Mouse (Mus musculus) brown adipose tissue, adult 24 weeks (tissue): Measurements from ENCODE around the gene Dusp27. TPM values are rescaled to one million over a fixed set of nuclear protein-coding genes. Genes with fewer than 3 reads are reported as not detected.

ENCODE experiments used
- H3K27ac ChIP-seq: fragments of 200-500 bp; replicated peaks from 2 replicates; pipeline ENCODE4 v1.5.1; 2012; ENCODE audit warnings: low read depth, mild to moderate bottlenecking, low read length
- H3K4me1 ChIP-seq: fragments of 200-500 bp; 2 replicates; pipeline ENCODE4 v1.6.1; 2012; ENCODE audit warnings: low read length, mixed read lengths; ENCODE audit not compliant: control insufficient read depth, insufficient read depth, insufficient read length
- H3K4me3 ChIP-seq: fragments of 200-500 bp; 2 replicates; pipeline ENCODE4 v1.5.1; 2012; ENCODE audit warnings: low read depth, mild to moderate bottlenecking, low read length, moderate library complexity; ENCODE audit not compliant: insufficient read depth
- polyA plus RNA-seq: library from polyadenylated mRNA; stranded (reverse); fragments of >200 nt; gene quantifications from 2 replicates; pipeline ENCODE4 v1.2.4, GENCODE M21; 2012; ENCODE audit not compliant: missing spikeins, insufficient read depth, insufficient read length

Dusp27 gene
- polyA plus RNA-seq, 1 experiment, result 0.44 TPM

- Histone ChIP-seq H3K27ac (no peak overlapping the region), H3K4me3 (no peak overlapping the region), H3K4me1 (no peaks in the 10 kb centered on the region)
These were observed 33.3 kb downstream of the Dusp27 start for GRCm38 (mm10) chr1:166094462-166094861.

- H3K4me1 ChIP-seq, result no peaks in the 10 kb centered on the region
- H3K4me3 ChIP-seq, result no peak overlapping the region
- H3K27ac ChIP-seq, result no peak overlapping the region
These were observed 37.4 kb downstream of the Dusp27 start for GRCm38 (mm10) chr1:166090306-166090705.

GRCm38 (mm10) chr1:166089739-166090138 lies 38.0 kb downstream of the Dusp27 start:
- Histone ChIP-seq H3K4me1 (no peaks in the 10 kb centered on the region), H3K27ac (no peak overlapping the region), H3K4me3 (no peak overlapping the region)

- Histone ChIP-seq H3K27ac (no peak overlapping the region), H3K4me3 (no peak overlapping the region), H3K4me1 (no peaks in the 10 kb centered on the region)
These were observed 38.4 kb downstream of the Dusp27 start for GRCm38 (mm10) chr1:166089337-166089736.

- H3K27ac ChIP-seq, result no peak overlapping the region
- H3K4me3 ChIP-seq, result no peak overlapping the region
- H3K4me1 ChIP-seq, result no peaks in the 10 kb centered on the region
These were observed 39.1 kb downstream of the Dusp27 start for GRCm38 (mm10) chr1:166088446-166089170.

GRCm38 (mm10) chr1:166077052-166077735 lies 50.5 kb downstream of the Dusp27 start:
- H3K4me1 ChIP-seq, result no peaks in the 10 kb centered on the region
- H3K27ac ChIP-seq, result no peak overlapping the region
- no peak overlapping the region for H3K4me3 ChIP-seq

GRCm38 (mm10) chr1:166067856-166068440 lies 59.8 kb downstream of the Dusp27 start:
- no peak overlapping the region for H3K27ac ChIP-seq
- H3K4me1 ChIP-seq, result peaks cover 7% of the 10 kb centered on the region; the same call in 1 of the 2 replicates
- H3K4me3 ChIP-seq, result no peak overlapping the region

GRCm38 (mm10) chr1:166063870-166064269 lies 63.9 kb downstream of the Dusp27 start:
- peaks cover 7% of the 10 kb centered on the region; the same call in 1 of the 2 replicates for H3K4me1 ChIP-seq
- no peak overlapping the region for H3K27ac ChIP-seq
- H3K4me3 ChIP-seq, result no peak overlapping the region

GRCm38 (mm10) chr1:166061532-166061931 lies 66.2 kb downstream of the Dusp27 start:
- Histone ChIP-seq H3K4me1 (peaks cover 7% of the 10 kb centered on the region; the same call in 1 of the 2 replicates), H3K27ac (no peak overlapping the region), H3K4me3 (no peak overlapping the region)

GRCm38 (mm10) chr1:166060406-166060805 lies 67.3 kb downstream of the Dusp27 start:
- no peak overlapping the region for H3K27ac ChIP-seq

GRCm38 (mm10) chr1:166056098-166056756 lies 71.5 kb downstream of the Dusp27 start:
- no peak overlapping the region for H3K4me3 ChIP-seq
- H3K4me1 ChIP-seq, result no peaks in the 10 kb centered on the region
- no peak overlapping the region for H3K27ac ChIP-seq

More at GRCm38 (mm10) chr1:166060406-166060805, 67.3 kb downstream of the Dusp27 start:
- peaks cover 5% of the 10 kb centered on the region; the same call in 1 of the 2 replicates for H3K4me1 ChIP-seq
- H3K4me3 ChIP-seq, result no peak overlapping the region

GRCm38 (mm10) chr1:166053285-166053955 lies 74.3 kb downstream of the Dusp27 start:
- H3K4me3 ChIP-seq, result no peak overlapping the region
- peaks cover 2% of the 10 kb centered on the region; the same call in 1 of the 2 replicates for H3K4me1 ChIP-seq
- no peak overlapping the region for H3K27ac ChIP-seq

- no peak overlapping the region for H3K27ac ChIP-seq
- H3K4me1 ChIP-seq, result peaks cover 4% of the 10 kb centered on the region; the same call in 1 of the 2 replicates
- H3K4me3 ChIP-seq, result peak overlapping the region; percentile 52
These were observed 78.5 kb downstream of the Dusp27 start for GRCm38 (mm10) chr1:166049046-166049827.
